Mouse (Mus musculus) liver, adult (tissue): Measurements from ENCODE around the gene Lrfn2.
A peak's percentile ranks its signal among the peaks of the same experiment; 100 is the strongest.

Experiments used
- GATA4 ChIP-seq: IDR thresholded peaks from 2 replicates; pipeline ENCODE4 v1.6.1; 2014; ENCODE audit warnings: mild to moderate bottlenecking, low read length; ENCODE audit not compliant: insufficient replicate concordance

The Lrfn2 gene

DNA sequence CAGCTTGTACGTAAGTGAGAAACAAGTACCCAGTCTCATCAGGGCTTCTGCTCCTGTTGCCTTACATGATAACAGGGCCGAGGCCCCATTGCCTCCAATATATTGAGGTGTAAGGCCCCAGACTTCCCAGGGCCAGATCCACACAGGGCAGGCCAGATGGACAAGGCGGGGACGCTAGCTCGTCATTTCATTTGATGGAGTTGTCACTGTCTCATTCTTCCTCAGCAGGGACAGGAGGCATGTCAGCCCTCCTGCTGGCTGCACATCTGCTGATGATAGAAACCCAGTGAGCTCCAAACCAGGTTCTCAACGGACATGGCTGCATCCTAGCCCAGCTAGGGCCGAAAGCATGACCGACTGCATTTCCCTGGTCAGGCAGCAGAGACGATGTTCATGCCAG, 14.1 kb downstream of the Lrfn2 start:
- no peak for TF ChIP-seq GATA4

DNA sequence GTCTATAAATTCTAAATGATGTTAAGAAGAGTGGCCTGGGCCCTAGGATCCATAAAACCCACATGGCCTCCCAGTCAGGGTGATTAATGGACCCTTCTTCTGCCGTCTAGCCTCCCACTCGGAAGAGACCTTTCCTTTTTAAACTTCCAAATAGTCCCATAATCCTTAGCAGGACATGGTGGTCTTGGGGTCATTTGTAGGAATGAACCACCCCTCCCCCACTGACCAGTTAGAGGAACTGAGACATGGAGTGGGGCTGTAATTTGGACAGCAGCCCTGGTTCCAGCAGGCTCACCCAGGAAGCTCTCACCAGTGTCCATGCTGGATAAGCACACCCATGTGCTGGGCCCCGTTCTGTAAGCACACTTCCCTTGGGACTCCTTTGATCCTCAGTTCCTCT, 14.6 kb downstream of the Lrfn2 start:
- TF ChIP-seq GATA4 = no peak

DNA sequence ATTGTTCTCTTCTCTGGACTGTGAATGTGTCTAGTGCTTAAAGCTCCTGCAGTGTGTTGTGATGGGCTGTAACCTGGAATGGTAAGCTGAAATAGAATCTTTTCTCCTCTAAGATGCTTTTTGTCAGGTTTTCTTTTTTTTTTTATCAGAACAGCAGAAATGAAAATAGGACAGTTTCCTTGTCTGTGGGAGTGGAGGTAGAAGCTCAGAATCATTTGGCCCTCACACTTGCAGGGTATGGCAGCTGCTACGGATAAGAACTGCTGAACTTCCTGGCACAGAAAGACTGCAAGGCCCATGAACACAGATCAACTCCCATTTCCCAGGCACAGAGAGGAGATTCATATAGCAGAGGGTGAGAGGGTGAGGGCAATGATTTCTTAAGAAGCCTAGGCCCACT, 19.1 kb downstream of the Lrfn2 start:
- no peak for TF ChIP-seq GATA4

DNA sequence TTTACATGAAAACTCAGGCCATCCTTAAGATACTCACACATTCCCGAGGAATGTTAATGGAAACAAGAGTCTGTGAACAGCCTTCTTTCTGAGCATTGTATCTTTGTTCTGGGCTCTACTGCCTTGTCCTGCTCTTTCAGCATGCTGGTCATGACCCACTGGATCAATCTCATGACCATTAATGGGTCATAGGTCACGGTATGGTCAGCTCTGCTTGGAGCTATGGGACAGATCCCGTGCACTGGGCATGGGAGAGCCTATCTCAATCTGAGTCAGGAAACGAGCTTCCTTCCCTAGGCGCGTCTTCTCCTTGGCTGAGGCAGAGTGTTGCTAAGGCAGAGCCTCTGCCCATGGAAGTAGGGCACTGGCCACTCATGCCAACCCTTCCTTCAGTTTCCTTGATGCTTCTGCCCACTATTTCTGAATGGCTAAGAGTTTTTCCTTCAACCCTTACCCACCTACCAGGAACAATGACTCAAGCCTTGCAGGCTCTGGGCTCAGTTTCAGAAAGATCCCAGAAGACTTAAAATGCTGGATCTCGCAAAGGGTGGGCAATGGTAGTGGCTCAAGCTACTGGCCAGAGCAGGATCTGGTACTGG, 24.0 kb downstream of the Lrfn2 start:
- TF ChIP-seq GATA4 = peak; percentile 72; the same call in 1 of the 2 replicates

DNA sequence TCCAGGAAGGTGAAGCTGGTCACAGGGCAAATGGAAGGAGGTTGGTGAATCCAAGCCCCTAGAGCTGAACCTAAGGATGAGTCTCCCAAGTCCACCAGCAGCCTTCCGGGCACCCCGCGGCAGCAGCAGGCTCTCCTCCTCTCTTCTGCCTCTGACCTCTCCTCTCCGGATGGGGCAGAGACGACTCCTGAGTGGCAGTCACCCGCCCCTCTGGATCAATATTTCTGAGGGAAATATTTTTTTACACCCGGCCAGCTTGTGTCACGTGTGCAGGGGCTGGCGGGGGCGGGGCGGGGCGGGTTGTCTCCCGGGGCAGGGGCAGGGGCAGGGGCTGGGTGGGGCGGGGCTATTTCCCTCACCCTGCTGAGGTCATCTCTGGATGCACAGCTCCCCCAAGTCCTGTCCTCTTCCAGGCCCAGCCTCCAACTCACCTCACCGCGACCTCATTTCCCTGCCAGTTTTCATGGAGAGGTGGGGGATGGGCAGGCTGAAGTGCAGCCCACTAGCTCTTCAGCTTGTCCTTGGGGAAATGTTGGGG, 28.1 kb downstream of the Lrfn2 start:
- TF ChIP-seq GATA4 = no peak

DNA sequence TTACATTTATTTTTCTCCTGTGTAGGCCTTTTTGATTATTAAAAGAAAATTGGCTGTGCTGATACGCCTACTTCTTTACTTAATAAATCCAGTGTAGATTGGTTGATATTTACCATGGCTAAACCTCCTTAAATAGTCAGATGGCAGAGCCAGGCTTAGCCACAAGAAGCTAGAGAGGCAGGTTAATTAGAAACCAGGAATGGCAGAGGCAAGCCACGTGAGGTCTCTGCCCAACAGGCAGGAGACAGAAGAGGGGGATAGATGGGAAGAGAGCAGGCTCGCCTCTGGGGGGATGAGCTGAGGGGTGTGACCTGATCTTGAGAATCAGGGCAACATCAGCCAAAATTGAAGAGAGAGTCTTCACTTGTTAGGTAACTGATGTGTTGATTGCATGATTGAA, 30.5 kb downstream of the Lrfn2 start:
- TF ChIP-seq GATA4 = no peak

DNA sequence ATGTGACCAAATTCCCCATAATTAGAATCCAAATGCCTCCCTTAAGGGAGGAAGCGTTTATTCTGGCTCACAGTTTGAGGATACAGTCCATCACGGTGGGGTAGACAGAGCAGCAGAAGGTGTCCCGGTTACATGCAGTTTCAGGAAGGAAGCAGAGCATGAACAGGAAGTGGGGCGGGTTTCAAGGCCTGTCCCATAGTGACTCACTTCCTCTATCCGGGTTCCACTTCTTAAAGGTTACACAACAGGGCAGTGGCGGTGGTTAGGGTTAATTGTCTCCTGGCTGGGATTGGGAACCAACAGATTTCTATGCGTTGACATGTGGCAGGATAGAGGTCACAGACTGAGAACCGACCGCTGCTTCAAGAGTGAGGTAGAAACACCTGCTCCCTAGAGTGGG, 31.6 kb downstream of the Lrfn2 start:
- TF ChIP-seq GATA4 = no peak

DNA sequence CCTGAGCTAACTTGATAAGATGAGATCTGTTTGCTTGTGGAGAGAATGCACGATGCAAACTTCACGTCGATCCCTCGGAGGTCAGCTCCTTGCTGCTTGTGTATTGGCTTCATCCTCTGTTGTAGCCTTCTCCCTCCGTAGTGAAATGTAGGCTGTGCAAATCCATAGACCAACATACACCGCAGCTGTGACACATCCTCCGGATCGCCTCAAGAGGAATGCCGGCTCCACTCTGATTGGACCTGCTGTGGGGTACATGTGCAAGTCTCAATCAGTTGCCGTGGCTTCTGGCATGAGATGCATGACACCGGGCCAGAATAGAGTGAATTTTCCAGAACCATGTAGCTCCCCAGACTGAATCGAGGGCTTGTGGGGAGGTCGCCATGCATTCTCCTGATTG, 36.1 kb downstream of the Lrfn2 start:
- no peak for TF ChIP-seq GATA4

DNA sequence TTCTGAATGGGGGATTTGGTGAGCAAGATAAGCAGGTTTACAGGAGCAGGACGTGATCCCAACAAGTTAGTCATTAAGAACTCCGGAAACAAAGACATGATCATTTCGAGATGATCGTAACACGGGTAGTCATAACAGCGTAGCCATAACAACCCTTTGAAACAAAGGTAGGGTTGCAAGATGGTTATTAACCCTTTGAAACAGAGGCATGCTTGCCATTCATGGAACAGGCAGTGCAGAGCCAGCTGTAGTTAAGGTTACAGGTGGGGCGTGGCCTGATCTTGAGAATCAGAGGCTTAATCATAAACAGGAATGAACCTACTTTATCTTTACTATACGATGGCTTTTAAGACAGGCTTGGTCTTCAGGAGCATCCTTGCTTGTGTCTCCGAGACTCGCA, 39.1 kb downstream of the Lrfn2 start:
- TF ChIP-seq GATA4 = no peak

DNA sequence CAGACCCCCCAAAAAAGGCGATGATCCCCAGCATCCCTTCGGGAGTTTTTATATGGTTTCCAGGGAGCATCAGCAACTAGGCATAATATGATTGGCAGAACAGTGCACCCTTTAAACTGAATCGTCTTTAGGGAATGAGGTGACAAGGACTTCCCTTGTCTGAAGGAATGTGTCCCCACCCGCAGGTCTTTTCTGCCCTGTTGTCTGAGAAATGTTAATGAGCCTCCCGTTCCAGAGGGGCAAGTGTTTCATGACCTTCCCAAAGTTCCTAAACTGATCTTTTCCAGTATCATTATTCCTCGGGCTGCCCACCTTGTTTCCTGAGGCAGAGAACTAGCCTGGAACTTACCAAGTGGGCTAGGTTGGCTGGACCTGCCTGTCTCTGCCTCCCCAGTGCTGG, 40.7 kb downstream of the Lrfn2 start:
- TF ChIP-seq GATA4 = no peak

DNA sequence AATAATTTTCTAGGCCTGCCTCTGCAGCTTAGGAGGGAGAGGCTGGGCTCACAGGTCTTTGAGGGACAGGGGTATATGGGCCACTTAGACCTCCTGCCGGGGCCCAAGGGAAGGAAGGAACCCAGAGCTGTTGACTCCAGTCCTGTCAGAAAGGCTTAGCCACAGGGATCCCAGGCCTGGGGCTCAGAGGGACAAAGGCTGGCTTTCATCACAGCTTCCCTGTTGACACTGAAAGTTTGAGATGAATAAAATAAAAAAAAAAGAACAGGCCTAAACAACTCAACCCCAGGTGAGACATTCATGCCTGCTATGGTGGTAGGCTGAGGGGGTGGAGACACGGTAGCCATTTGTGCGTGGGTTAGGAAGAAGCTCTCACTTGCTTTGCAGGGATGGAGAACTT, 41.2 kb downstream of the Lrfn2 start:
- TF ChIP-seq GATA4 = no peak

DNA sequence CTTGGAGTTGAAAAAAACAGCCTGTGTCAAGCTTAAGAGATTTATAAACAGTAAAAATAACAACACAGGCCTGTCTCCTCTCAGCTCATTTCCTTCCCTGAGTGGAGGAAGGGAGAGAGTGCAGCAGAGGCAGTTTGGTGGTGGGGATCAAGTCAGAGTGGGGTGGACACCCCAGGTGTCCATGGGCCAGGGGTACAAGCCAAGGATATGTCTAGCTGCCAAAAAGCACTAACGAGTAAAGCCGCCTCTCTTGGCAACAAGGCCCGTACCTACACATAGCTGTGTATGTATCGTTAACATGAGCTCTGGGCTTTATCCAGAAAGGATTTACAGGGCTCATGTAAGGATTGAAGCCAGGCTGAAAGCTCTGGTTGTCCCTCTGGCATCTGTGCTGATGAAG, 42.9 kb downstream of the Lrfn2 start:
- TF ChIP-seq GATA4 = no peak

DNA sequence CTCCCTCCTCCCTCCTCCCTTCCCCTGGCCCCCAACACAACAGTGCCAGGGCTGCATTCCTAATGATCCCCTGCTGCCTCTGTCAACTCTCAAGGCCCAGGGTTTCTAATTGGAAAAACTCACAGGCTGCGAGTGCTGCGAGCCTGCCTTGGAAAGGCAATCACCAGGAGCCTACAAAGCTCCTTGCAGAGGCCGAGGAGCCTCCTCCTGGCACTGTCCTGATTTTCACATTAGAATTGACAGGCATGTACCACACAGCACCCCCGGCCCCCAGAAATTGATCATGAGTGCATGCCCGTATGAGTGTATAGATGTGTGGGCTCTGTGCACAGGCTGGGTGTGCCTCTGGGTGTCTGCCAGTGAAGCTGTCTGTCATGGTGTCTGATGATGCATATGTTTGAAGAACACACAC, 44.4 kb downstream of the Lrfn2 start:
- TF ChIP-seq GATA4 = no peak

DNA sequence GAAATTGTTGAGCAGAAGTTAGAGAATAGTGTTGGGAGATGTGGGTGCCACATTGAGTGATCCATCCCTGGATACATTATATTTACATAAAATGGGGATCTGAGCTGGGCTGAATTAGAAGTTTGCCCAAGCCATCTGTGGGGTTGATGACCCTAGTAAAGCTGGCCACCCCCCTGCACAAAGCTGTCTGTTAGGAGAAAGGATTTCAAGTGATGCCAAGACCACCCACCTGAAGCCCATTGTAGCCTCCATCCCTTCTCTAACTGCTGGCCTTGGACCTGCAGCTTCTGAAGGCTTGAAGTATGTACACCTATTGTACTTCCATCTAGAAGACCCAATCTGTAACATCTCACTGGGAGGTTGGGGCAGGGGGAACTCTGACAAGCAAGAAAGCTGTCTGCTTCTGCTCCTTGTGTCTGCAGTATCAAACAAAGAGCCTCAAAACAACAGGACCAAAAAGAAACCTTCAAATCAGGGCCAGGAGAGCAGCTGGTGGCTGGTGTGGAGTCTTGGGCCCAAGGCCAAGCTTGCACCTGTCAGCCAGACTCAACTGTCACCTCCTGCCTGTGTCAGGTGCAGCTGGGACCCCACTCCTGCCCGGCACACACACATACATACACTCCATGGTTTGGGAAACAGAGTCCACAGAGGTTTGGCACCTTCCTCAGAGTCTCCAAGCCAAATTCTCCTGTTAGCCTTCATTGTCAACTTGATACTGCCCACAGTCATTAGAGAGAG, 63.2 kb downstream of the Lrfn2 start:
- no peak for TF ChIP-seq GATA4

DNA sequence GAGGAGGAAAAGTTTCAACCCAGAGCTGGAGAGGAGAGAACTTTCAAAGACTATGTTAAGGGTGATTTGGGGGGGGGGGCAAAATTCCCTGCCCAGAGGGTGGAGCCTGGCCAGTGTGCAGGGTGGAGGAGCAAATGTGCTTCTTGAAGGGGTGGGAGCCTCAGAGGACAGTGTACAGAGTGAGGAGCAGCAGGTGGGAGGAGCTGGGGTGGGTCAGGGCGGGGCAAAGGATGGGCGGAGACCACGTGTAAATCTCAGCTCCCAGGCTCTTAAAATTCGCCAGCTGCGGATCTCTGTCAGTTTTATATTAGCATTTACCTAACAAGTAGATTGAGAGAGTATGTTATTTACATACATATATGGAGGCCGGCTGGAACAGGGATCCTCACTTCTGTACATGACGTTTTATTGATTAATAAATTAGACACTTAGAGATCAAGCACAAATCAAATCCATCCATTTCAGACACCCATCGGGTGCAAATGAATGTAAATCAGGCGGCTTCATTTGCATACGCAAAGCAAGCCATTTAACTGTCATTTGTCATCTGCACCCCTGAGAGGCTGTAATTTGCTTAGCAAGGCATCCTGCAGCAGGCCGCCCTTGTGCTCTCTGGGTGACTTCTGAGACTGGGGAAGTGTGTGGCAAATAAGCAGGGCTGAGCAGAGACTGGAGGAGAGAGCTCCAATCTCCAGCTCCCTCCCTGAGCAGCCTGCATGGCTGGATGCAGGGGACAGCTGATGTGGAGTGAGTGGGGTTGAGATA, 67.5 kb downstream of the Lrfn2 start:
- no peak for TF ChIP-seq GATA4
